Mouse (Mus musculus): Measurements from ENCODE around the gene Dok7.
A peak's percentile ranks its signal among the peaks of the same experiment; 100 is the strongest.

DNA sequence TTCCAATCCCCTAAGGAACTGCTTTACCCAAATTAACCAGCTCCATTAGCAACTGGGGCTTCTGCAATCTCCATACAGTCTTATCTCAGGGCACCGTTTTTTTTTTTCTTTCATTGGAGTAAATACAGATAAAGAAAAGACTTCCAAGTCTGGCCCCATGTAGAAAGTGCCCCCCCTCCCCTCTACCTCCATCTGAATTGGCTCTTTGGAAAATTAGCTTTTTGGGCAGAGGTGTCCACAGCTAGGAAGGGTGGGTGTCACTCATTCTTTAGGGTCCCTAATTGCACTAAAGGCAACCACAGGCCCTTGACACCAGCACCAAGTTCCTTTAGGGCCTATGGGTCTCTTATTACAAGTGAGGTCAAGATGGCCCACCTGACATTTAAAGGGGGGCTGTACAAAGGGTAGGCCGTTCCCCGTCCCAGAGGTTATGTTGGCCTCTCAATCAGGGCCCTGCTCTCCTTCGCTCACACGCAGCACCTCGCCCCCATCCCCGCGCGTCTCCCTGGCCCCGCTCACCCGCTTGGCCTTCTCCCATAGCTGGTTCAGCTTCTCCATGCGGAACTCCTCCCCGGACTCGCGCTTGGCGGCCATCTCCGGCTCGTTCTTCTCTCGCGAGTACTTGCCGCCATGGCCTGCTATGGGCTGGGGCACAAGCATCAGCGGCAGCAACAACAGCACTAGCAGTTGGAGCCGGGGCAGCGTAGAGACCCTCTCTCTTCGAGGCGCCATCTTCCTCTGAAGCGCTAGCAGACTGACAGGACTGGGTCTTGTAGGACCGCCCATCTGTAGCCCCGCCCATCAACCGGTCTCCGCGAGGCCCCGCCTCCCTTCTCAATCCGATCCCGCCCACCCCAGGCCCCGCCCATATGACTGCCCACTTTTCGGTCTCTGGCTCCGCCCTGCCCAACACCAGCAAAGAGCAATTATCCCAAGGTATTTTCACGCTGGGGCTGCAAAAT, 48.7 kb downstream of the Dok7 start, which contains the start of gene Lrpap1:
- TF ChIP-seq POLR2A (IDR thresholded peaks at IDR 0.05; ENCODE audit: extremely low read depth, insufficient read depth, low read length) (peak; percentile 92), CTCF (IDR thresholded peaks at IDR 0.05; ENCODE audit: low read depth, low read length) (no peak)
